Mouse (Mus musculus) ES-E14 (cell line): ENCODE data around the gene Notch1.

ENCODE experiments used
- CHD2 ChIP-seq: IDR thresholded peaks from 2 replicates; pipeline ENCODE4 v1.6.1; 2014; ENCODE audit warnings: mild to moderate bottlenecking, low read depth, low read length, inconsistent platforms
- HCFC1 ChIP-seq: IDR thresholded peaks from 2 replicates; pipeline ENCODE4 v1.6.1; 2012; ENCODE audit warnings: low read length, inconsistent platforms, borderline replicate concordance; ENCODE audit not compliant: insufficient read depth
- MAFK ChIP-seq: IDR thresholded peaks from 2 replicates; pipeline ENCODE4 v1.6.1; 2014; ENCODE audit warnings: mild to moderate bottlenecking, low read depth, low read length, inconsistent platforms; ENCODE audit not compliant: insufficient read depth
- ZC3H11A ChIP-seq: IDR thresholded peaks from 2 replicates; pipeline ENCODE4 v1.6.1; 2012; ENCODE audit warnings: low read depth, mild to moderate bottlenecking, inconsistent platforms, low read length, borderline replicate concordance
- ZNF384 ChIP-seq: IDR thresholded peaks from 2 replicates; pipeline ENCODE4 v1.6.1; 2012; ENCODE audit warnings: low read depth, low read length, inconsistent platforms

- TF ChIP-seq CHD2, result no peak
- no peak for TF ChIP-seq ZC3H11A
- TF ChIP-seq HCFC1, result no peak
- no peak for TF ChIP-seq MAFK
- TF ChIP-seq ZNF384, result no peak
These were observed 16.8 kb upstream of the Notch1 start for GRCm38 (mm10) chr2:26533249-26533648.
